Mouse (Mus musculus): ENCODE data around the gene Rps26.

GRCm38 (mm10) chr10:128636561-128636960 lies 10.0 kb upstream of the Rps26 start:
- TF ChIP-seq CTCF (IDR thresholded peaks at IDR 0.05) (no peak), POLR2A (IDR thresholded peaks at IDR 0.05; ENCODE audit: insufficient read depth, low read depth, low read length) (no peak)

Measured in heart, adult 2 months (tissue).